Mouse (Mus musculus): Measurements from ENCODE around the gene Tjp3. TPM values are rescaled to one million over a fixed set of nuclear protein-coding genes. Genes with fewer than 3 reads are reported as not detected.

Tjp3 gene
- polyA plus RNA-seq, 1 experiment from 2014 or later = 42.5 TPM

DNA sequence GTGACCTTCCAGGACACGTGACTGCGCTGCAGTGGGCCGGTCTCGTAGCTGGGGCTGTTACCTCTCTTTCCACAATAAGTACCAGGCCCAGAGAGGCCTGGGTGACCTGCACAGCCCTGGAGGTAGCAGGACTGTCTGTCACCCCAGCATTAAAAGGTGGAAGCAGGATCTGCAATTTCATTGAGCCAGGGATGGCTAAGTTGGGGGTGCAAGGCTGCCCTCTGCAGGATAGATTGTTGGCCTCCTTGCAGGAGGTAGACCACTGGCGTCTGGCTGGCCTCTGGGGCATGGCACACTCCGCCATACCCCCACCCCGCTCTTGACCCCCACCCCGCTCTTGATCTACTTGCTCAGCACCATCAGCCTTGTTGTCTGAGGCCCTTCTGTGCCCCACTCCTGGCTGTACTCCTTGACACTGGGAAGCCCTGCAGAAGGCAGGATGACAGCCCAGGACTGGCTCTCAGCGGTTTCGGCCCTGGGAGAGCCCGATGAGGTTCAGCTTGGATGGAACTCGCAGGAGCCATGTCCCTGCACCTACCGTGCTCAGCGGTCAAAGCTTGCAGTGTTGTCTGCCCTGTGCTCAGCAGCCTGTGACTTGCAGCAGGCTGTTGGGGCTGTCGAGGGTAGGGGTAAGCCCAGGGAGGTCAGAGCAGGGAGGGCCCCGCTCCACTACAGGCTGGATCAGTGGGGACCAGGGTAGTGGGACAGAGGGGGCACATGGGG is 25.1 kb upstream of the Tjp3 start:
- no peak for TF ChIP-seq EP300 (optimal IDR thresholded peaks at IDR 0.05)
- TF ChIP-seq CTCF (IDR thresholded peaks at IDR 0.05; ENCODE audit: low read depth) = peak; percentile 74
- H3K9me3 ChIP-seq (ENCODE audit: control insufficient read depth, low read length) = no peaks in the 10 kb centered on the region
- no peak for ATAC-seq (ENCODE audit: low FRiP score, low TSS enrichment)
- H3K9ac ChIP-seq (ENCODE audit: low read length) = peak overlapping the region; percentile 61
- peaks cover 12% of the 10 kb centered on the region for H3K36me3 ChIP-seq (ENCODE audit: control insufficient read depth, insufficient read depth, low read length)
- peak overlapping the region; percentile 28 for H3K4me3 ChIP-seq (ENCODE audit: low read depth, low read length)
- 54% methylated on average over 16 of the region's 16 CpGs for WGBS
- H3K27ac ChIP-seq (replicated peaks) = peak overlapping the region; percentile 65
- H3K4me1 ChIP-seq (replicated peaks; ENCODE audit: control insufficient read depth, insufficient read depth) = 0 out of 2 replicates have a peak, but pooled peaks cover 9% of the 10 kb centered on the region
- H3K4me2 ChIP-seq (replicated peaks; ENCODE audit: low read depth) = peak overlapping the region; percentile 61
- no peaks in the 10 kb centered on the region for H3K27me3 ChIP-seq (ENCODE audit: control insufficient read depth, insufficient read depth, low read length)
- peak; percentile 59 for DNase-seq (ENCODE audit: low spot score)

DNA sequence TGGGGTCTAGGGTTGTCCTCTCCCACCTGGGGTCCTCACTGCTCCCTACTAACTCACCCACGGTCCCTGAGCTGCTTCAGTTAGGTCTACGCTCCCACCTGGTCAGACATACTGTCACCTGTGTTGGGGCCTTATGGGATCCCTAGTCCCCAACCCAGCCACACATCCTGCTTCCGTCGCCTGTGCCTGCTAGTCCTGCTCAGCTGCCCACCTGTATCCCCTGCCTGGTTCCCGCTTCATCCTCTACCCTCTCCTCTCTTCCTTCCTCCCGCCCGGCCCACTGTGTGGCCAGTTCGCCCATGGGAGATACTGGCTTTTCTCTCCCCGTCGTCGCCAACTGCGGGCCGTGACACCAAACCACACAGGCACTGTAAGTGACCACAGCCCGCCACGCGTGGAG is 24.2 kb upstream of the Tjp3 start:
- H3K36me3 ChIP-seq (ENCODE audit: control insufficient read depth, insufficient read depth, low read length) = peaks cover 17% of the 10 kb centered on the region
- TF ChIP-seq CTCF (IDR thresholded peaks at IDR 0.05; ENCODE audit: low read depth) (no peak), EP300 (optimal IDR thresholded peaks at IDR 0.05) (no peak)
- H3K27ac ChIP-seq (replicated peaks) = no peak overlapping the region

DNA sequence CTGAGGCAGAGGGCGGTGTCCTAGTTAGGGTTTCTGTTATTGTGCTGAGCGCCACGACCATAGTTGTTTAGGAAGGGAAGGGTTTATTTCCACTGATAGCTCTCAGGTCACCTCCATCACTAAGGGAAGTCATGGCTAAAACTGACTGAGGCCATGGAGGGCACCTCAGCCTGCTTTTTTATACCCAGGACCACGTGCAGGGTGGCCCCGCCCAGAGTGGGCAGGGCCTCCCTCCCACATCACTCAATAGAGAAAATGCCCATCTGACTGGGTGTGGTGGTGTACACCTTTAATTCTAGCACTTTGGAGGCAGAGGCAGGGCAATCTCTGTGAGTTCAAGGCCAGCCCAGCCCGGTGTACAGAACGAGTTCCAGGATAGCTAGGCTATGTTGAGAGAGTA is 22.8 kb upstream of the Tjp3 start:
- TF ChIP-seq CTCF (IDR thresholded peaks at IDR 0.05; ENCODE audit: low read depth) (no peak), EP300 (optimal IDR thresholded peaks at IDR 0.05) (no peak)
- no peak for ATAC-seq (ENCODE audit: low FRiP score, low TSS enrichment)
- peaks cover 19% of the 10 kb centered on the region for H3K36me3 ChIP-seq (ENCODE audit: control insufficient read depth, insufficient read depth, low read length)

More for the DNA sequence above, 24.2 kb upstream of the Tjp3 start:
- Histone ChIP-seq H3K27me3 (ENCODE audit: control insufficient read depth, insufficient read depth, low read length) (no peaks in the 10 kb centered on the region), H3K9me3 (ENCODE audit: control insufficient read depth, low read length) (no peaks in the 10 kb centered on the region), H3K4me3 (ENCODE audit: low read depth, low read length) (no peak overlapping the region), H3K4me1 (replicated peaks; ENCODE audit: control insufficient read depth, insufficient read depth) (0 out of 2 replicates have a peak, but pooled peaks cover 9% of the 10 kb centered on the region), H3K9ac (ENCODE audit: low read length) (no peak overlapping the region), H3K4me2 (replicated peaks; ENCODE audit: low read depth) (no peak overlapping the region)
- no peak for DNase-seq (ENCODE audit: low spot score)
- WGBS = 92% methylated on average over 16 of the region's 16 CpGs
- ATAC-seq (ENCODE audit: low FRiP score, low TSS enrichment) = no peak

DNA sequence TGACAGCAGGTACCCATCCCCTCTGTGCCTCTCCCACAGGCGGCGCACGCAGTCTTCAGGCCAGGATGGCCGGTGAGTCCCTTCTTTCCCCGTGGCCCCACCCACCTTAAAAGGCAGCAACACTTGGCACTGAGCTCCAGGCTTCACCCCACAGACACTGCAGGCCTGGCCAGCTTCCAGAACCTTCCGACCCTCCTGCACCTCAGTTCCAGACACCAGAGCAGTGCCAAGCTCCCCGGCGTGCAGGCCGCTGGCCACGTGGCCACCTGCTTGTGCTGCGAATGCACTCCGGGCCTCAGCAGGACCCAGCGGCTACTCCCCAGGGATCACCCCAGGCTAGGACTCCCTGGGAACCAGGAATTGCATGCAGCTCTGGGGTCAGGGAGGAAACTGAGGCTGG is 22.2 kb upstream of the Tjp3 start:
- Histone ChIP-seq H3K9me3 (ENCODE audit: control insufficient read depth, low read length) (no peaks in the 10 kb centered on the region), H3K4me3 (ENCODE audit: low read depth, low read length) (no peak overlapping the region), H3K27ac (replicated peaks) (no peak overlapping the region), H3K4me1 (replicated peaks; ENCODE audit: control insufficient read depth, insufficient read depth) (0 out of 2 replicates have a peak, but pooled peaks cover 3% of the 10 kb centered on the region), H3K27me3 (ENCODE audit: control insufficient read depth, insufficient read depth, low read length) (no peaks in the 10 kb centered on the region), H3K36me3 (ENCODE audit: control insufficient read depth, insufficient read depth, low read length) (peaks cover 25% of the 10 kb centered on the region), H3K4me2 (replicated peaks; ENCODE audit: low read depth) (no peak overlapping the region), H3K9ac (ENCODE audit: low read length) (no peak overlapping the region)
- no peak for DNase-seq (ENCODE audit: low spot score)
- no peak for ATAC-seq (ENCODE audit: low FRiP score, low TSS enrichment)
- TF ChIP-seq CTCF (IDR thresholded peaks at IDR 0.05; ENCODE audit: low read depth) = no peak
- no peak for TF ChIP-seq EP300 (optimal IDR thresholded peaks at IDR 0.05)
- 89% methylated on average over 13 of the region's 13 CpGs for WGBS

More for the DNA sequence above, 22.8 kb upstream of the Tjp3 start:
- 78% methylated on average over 7 of the region's 7 CpGs for WGBS
- Histone ChIP-seq H3K27me3 (ENCODE audit: control insufficient read depth, insufficient read depth, low read length) (no peaks in the 10 kb centered on the region), H3K9me3 (ENCODE audit: control insufficient read depth, low read length) (no peaks in the 10 kb centered on the region), H3K9ac (ENCODE audit: low read length) (no peak overlapping the region), H3K4me2 (replicated peaks; ENCODE audit: low read depth) (no peak overlapping the region), H3K4me3 (ENCODE audit: low read depth, low read length) (no peak overlapping the region), H3K27ac (replicated peaks) (no peak overlapping the region), H3K4me1 (replicated peaks; ENCODE audit: control insufficient read depth, insufficient read depth) (0 out of 2 replicates have a peak, but pooled peaks cover 6% of the 10 kb centered on the region)
- DNase-seq (ENCODE audit: low spot score) = no peak

DNA sequence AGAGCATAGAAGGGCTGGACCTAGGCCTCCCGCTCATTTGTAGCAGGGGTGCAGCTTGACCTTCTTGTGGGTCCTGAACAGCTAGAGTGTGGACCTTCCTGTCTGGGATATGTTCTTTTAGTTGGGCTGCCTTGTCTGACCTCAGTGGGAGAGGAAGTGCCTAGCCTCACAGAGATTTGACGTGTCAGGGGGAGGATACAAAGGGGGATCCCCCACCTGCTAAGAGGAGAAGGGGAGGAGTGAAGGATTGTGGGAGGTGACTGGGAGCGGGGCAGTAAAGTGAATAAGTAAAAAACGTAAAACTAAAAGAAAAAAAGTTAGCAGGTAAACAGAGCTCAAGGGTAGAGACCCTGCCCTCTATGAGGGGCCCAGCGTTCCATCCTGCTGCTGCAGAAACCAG is 18.2 kb upstream of the Tjp3 start:
- H3K4me1 ChIP-seq (replicated peaks; ENCODE audit: control insufficient read depth, insufficient read depth) = no peaks in the 10 kb centered on the region
- H3K36me3 ChIP-seq (ENCODE audit: control insufficient read depth, insufficient read depth, low read length) = peaks cover 39% of the 10 kb centered on the region
- H3K4me2 ChIP-seq (replicated peaks; ENCODE audit: low read depth) = no peak overlapping the region
- no peak overlapping the region for H3K4me3 ChIP-seq (ENCODE audit: low read depth, low read length)
- WGBS = 83% methylated on average over 5 of the region's 5 CpGs
- H3K9me3 ChIP-seq (ENCODE audit: control insufficient read depth, low read length) = no peaks in the 10 kb centered on the region
- H3K27me3 ChIP-seq (ENCODE audit: control insufficient read depth, insufficient read depth, low read length) = no peaks in the 10 kb centered on the region
- ATAC-seq (ENCODE audit: low FRiP score, low TSS enrichment) (no peak), DNase-seq (ENCODE audit: low spot score) (no peak)
- no peak overlapping the region for H3K27ac ChIP-seq (replicated peaks)
- TF ChIP-seq CTCF (IDR thresholded peaks at IDR 0.05; ENCODE audit: low read depth) (no peak), EP300 (optimal IDR thresholded peaks at IDR 0.05) (no peak)
- no peak overlapping the region for H3K9ac ChIP-seq (ENCODE audit: low read length)
